Mouse (Mus musculus) gastrocnemius, adult 2 months (tissue): ENCODE data around the gene Ccdc51. TPM values are rescaled to one million over a fixed set of nuclear protein-coding genes. Genes with fewer than 3 reads are reported as not detected.

Source experiments
- DNase-seq: peaks from one replicate; pipeline ENCODE4 v3.0.0; 2022
- H3K27ac ChIP-seq: fragments of 200-600 bp; 2 replicates; pipeline ENCODE4 v1.8.1; 2022; ENCODE audit warnings: mild to moderate bottlenecking
- H3K4me3 ChIP-seq: fragments of 200-600 bp; 2 replicates; pipeline ENCODE4 v1.8.1; 2022; ENCODE audit warnings: mild to moderate bottlenecking, moderate library complexity
- CTCF ChIP-seq: fragments of 200-600 bp; IDR thresholded peaks from 2 replicates; pipeline ENCODE4 v1.8.1; 2022; ENCODE audit warnings: antibody characterized with exemption, mild to moderate bottlenecking, moderate library complexity
- intact Hi-C: fragments of 180-260 bp; cut with DNase I; formaldehyde crosslinking; loops from one replicate; pipeline ENCODE4 v1.15.1; 2025
- total RNA-seq, 2 experiments: library from RNA; stranded (reverse); gene quantifications; 2 replicates each; pipeline ENCODE4 v1.2.3; 2021

The Ccdc51 gene
- total RNA-seq, 2 experiments from 2014 or later, result 6.5 to 7.9 TPM

- Histone ChIP-seq H3K27ac (no peak overlapping the region), H3K4me3 (no peak overlapping the region)
- intact Hi-C loops, result no loop called here
- peak; percentile 15 for DNase-seq
- TF ChIP-seq CTCF, result no peak
Measured at GRCm38 (mm10) chr9:109093786-109094552, 11.7 kb downstream of the Ccdc51 start.

DNA sequence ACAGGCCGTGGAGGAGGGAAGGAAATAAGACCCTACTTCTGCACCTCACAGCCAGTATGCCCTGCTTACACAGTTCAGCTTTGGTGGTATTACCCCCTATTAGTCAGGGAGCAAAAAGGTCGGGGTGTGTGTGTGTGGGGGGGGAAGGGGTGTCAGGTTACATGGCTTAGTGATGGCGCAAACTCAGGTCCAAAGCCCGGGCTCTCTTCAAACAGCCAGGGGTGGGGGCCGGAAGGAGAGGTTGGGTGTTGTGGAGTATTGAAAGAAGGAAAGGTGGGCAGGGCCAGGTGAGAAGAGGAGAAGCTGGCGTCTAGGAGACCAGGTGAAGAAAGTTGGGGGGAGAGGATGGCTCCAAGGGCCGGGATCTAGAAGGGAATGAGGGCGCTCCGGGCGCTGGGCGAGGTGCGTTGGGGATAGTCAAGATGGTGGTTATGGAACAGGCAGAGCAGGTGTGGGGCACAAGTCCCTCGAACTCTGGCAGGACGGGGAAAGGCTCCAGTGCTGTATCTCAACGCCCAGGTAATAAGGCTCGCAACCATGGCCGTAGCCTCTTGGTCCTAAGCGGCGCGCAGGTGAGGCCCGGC lies 12.4 kb downstream of the Ccdc51 start:
- DNase-seq, result peak; percentile 21
- no peak for TF ChIP-seq CTCF
- Histone ChIP-seq H3K4me3 (peak overlapping the region; percentile 87), H3K27ac (peak overlapping the region; percentile 80)
- intact Hi-C loops, result no loop called here

- DNase-seq, result peak; percentile 61
- peak within 1 kb of the TSS; percentile 80 for H3K27ac ChIP-seq
- no peak for TF ChIP-seq CTCF
- intact Hi-C loops, result no loop called here
- peak within 1 kb of the TSS; percentile 87 for H3K4me3 ChIP-seq
Measured at GRCm38 (mm10) chr9:109095137-109095982, 13.1 kb downstream of the Ccdc51 start, which contains the start of gene Plxnb1. TSS of gene Plxnb1 (plus strand) at chr9:109095389.

GRCm38 (mm10) chr9:109096251-109096661 lies 14.0 kb downstream of the Ccdc51 start:
- DNase-seq, result no peak
- intact Hi-C loops, result no loop called here

GRCm38 (mm10) chr9:109096856-109097255 lies 14.6 kb downstream of the Ccdc51 start:
- DNase-seq, result no peak
- TF ChIP-seq CTCF, result no peak
- peak overlapping the region; percentile 80 for H3K27ac ChIP-seq
- intact Hi-C loops, result no loop called here
- H3K4me3 ChIP-seq, result peak overlapping the region; percentile 87

More at GRCm38 (mm10) chr9:109096251-109096661, 14.0 kb downstream of the Ccdc51 start:
- peak overlapping the region; percentile 80 for H3K27ac ChIP-seq
- peak overlapping the region; percentile 87 for H3K4me3 ChIP-seq
- TF ChIP-seq CTCF, result no peak

- no peak for DNase-seq
- intact Hi-C loops, result no loop called here
- Histone ChIP-seq H3K27ac (peak overlapping the region; percentile 80), H3K4me3 (peak overlapping the region; percentile 87; the same call in 1 of the 2 replicates)
- no peak for TF ChIP-seq CTCF
Measured at GRCm38 (mm10) chr9:109097291-109097690, 15.0 kb downstream of the Ccdc51 start.

DNA sequence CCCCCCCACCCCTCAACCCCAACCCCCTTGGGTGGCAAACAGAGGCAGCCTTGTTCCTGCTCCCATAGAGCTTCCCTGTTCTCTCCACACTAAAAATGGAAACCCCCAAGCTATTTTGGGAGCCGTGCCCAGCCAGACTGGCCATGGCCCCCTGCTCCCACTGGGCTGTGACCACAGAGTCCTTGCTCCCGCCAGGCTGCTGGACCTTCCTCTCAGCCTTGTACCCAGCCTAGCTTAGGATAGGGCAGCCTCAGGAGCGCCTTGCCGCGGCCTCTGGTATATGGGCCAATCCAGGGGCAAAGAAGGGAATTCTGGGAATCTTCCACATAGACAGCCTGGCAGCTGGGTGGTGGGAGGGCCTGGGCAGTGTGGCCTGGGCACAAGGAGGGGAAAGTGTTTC lies 15.5 kb downstream of the Ccdc51 start:
- H3K27ac ChIP-seq, result peak overlapping the region; percentile 80
- intact Hi-C loops, result no loop called here
- TF ChIP-seq CTCF, result no peak
- DNase-seq, result no peak
- no peak overlapping the region for H3K4me3 ChIP-seq

GRCm38 (mm10) chr9:109098366-109098765 lies 16.1 kb downstream of the Ccdc51 start:
- no peak for DNase-seq
- no peak for TF ChIP-seq CTCF
- H3K27ac ChIP-seq, result peak overlapping the region; percentile 80
- H3K4me3 ChIP-seq, result peak overlapping the region; percentile 19; the same call in 1 of the 2 replicates
- intact Hi-C loops, result no loop called here

GRCm38 (mm10) chr9:109098969-109099368 lies 16.7 kb downstream of the Ccdc51 start:
- peak; percentile 46 for DNase-seq
- intact Hi-C loops, result no loop called here
- Histone ChIP-seq H3K27ac (peak overlapping the region; percentile 80), H3K4me3 (peak overlapping the region; percentile 19)
- TF ChIP-seq CTCF, result no peak

DNA sequence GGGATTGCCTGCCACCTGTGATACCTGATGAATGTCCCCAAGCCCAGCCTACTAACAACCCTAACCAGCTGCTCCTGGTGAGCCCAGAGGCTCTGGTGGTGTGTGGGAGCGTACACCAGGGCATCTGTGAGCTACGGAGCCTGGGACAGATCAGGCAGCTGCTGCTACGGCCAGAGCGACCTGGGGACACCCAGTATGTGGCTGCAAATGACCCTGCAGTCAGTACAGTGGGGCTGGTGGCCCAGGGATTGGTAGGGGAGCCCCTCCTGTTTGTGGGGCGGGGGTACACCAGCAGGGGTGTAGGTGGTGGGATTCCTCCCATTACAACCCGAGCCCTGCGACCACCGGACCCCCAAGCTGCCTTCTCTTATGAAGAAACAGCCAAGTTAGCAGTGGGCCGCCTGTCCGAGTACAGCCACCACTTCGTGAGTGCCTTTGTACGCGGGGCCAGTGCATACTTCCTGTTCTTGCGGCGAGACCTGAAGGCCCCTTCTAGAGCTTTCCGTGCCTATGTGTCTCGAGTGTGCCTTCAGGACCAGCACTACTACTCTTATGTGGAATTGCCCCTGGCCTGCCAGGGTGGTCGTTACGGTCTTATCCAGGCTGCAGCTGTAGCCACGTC lies 18.1 kb downstream of the Ccdc51 start:
- intact Hi-C loops, result no loop called here
- no peak for DNase-seq

DNA sequence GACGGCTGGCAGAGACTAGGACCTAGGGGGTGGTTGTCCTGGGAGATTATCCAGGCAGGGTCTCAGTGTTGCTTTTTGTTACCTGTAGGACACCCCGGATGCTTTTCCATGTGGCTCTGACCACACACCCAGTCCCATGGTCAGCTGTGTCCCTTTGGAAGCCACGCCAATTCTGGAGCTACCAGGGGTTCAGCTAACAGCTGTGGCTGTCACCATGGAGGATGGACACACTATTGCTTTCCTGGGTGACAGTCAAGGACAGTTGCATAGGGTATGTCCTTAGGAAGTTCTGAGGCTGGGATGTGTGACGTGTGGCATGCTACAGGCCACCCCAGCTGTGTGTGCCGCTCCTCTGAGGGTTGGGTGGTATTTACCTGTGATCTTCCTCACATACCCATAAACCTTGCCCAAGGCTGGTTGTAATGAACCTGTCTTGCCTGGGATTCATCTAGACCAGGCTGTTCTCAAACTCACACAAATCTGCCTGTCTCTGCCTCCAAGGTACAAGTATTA lies 19.7 kb downstream of the Ccdc51 start:
- H3K27ac ChIP-seq, result no peak overlapping the region
- intact Hi-C loops, result no loop called here
- DNase-seq, result no peak
- H3K4me3 ChIP-seq, result no peak overlapping the region
- TF ChIP-seq CTCF, result no peak

More for the DNA sequence above, 18.1 kb downstream of the Ccdc51 start:
- Histone ChIP-seq H3K27ac (no peak overlapping the region), H3K4me3 (no peak overlapping the region)
- no peak for TF ChIP-seq CTCF

GRCm38 (mm10) chr9:109102541-109102940 lies 20.2 kb downstream of the Ccdc51 start:
- no peak for DNase-seq
- no peak overlapping the region for H3K4me3 ChIP-seq
- intact Hi-C loops, result no loop called here
- TF ChIP-seq CTCF, result no peak
- no peak overlapping the region for H3K27ac ChIP-seq
